Mouse (Mus musculus) embryonic facial prominence, embryonic 13.5 days (tissue): ENCODE measurements around the gene Pitpnb. TPM values are rescaled to one million over a fixed set of nuclear protein-coding genes. Genes with fewer than 3 reads are reported as not detected.

Experiments used
- polyA plus RNA-seq: library from polyadenylated mRNA; unstranded; fragments of >200 nt; fragmentation: Nextera tagmentation; extraction: Ambion mirVana; gene quantifications from 2 replicates; pipeline ENCODE4 v1.2.1, GENCODE M21; 2015

The Pitpnb gene
- polyA plus RNA-seq, 1 experiment from 2014 or later = 107 TPM

Other genes with a start within 250 kb of the Pitpnb start
- 46.6 and 51.3 TPM in 2 replicates for gene Mn1, start 86.6 kb downstream of the Pitpnb start, polyA plus RNA-seq